Mouse (Mus musculus): ENCODE measurements at regions not wholly inside any gene's neighbourhood (a gene's known extent, or its start where the extent isn't known, plus 50 kb on each side); places are given as distances from the start of the nearest gene placed in this dataset.

- Histone ChIP-seq H3K9me3 (replicated peaks; ENCODE audit: control insufficient read depth, low read length) (no peaks in the 10 kb centered on the region), H3K4me3 (ENCODE audit: low read depth, low read length) (no peak overlapping the region), H3K27me3 (replicated peaks; ENCODE audit: control insufficient read depth, insufficient read depth, low read length) (no peaks in the 10 kb centered on the region), H3K9ac (ENCODE audit: low read length) (no peak overlapping the region), H3K27ac (ENCODE audit: low read depth, low read length) (no peak overlapping the region), H3K4me1 (ENCODE audit: control insufficient read depth, insufficient read depth, low read length) (no peaks in the 10 kb centered on the region), H3K36me3 (ENCODE audit: control insufficient read depth, insufficient read depth, low read length) (no peaks in the 10 kb centered on the region), H3K4me2 (ENCODE audit: low read length) (no peak overlapping the region)
- WGBS: 78% methylated on average over 2 of the region's 2 CpGs
- DNase-seq (ENCODE audit: low spot score) (no peak), ATAC-seq (no peak)
Observed at GRCm38 (mm10) chr4:89034822-89035221, 102.1 kb upstream of the Mtap start.

GRCm38 (mm10) chr4:89034299-89034698 lies 102.6 kb upstream of the Mtap start:
- Histone ChIP-seq H3K4me1 (ENCODE audit: control insufficient read depth, insufficient read depth, low read length) (no peaks in the 10 kb centered on the region), H3K27me3 (replicated peaks; ENCODE audit: control insufficient read depth, insufficient read depth, low read length) (no peaks in the 10 kb centered on the region), H3K4me2 (ENCODE audit: low read length) (no peak overlapping the region), H3K27ac (ENCODE audit: low read depth, low read length) (no peak overlapping the region), H3K4me3 (ENCODE audit: low read depth, low read length) (no peak overlapping the region), H3K9ac (ENCODE audit: low read length) (no peak overlapping the region), H3K36me3 (ENCODE audit: control insufficient read depth, insufficient read depth, low read length) (no peaks in the 10 kb centered on the region), H3K9me3 (replicated peaks; ENCODE audit: control insufficient read depth, low read length) (no peaks in the 10 kb centered on the region)
- no peak for DNase-seq (ENCODE audit: low spot score)
- 67% methylated on average over 3 of the region's 3 CpGs for WGBS
- ATAC-seq: no peak

DNA sequence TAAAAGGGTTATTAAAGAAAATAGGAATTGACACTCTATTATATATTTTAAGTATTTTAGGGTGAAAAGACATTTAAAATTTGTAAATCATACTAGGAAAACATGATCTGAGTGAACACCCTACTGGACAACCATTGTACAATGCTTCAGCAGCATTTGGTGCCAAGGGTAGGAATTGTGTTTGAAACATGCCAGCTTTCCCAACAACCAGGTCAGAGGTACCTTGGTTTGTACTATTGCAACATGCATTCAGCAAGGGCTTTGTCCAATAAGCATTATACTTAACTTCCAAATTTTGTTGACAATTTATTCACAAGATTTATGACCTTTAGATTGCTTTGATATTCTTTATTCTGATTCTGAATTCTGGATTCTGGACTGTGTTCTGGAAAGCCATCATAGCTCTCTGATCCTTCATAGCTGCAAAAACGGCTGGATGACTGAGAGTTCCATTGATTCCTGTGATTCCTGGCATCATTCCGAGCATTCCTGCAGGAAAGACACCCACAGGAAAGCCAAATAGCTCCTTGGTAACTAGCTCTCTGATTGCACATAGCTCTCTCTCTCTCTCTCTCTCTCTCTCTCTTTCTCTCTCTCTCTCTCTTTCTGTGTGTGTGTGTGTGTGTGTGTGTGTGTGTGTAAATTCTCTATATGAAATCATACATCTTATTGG lies 124.1 kb upstream of the Mtap start:
- Histone ChIP-seq H3K27ac (ENCODE audit: low read depth, low read length) (no peak overlapping the region), H3K9ac (ENCODE audit: low read length) (no peak overlapping the region), H3K4me1 (ENCODE audit: control insufficient read depth, insufficient read depth, low read length) (no peaks in the 10 kb centered on the region), H3K4me2 (ENCODE audit: low read length) (no peak overlapping the region), H3K9me3 (replicated peaks; ENCODE audit: control insufficient read depth, low read length) (no peaks in the 10 kb centered on the region), H3K4me3 (ENCODE audit: low read depth, low read length) (no peak overlapping the region), H3K27me3 (replicated peaks; ENCODE audit: control insufficient read depth, insufficient read depth, low read length) (no peaks in the 10 kb centered on the region), H3K36me3 (ENCODE audit: control insufficient read depth, insufficient read depth, low read length) (no peaks in the 10 kb centered on the region)
- 65% methylated on average over 2 of the region's 2 CpGs for WGBS
- ATAC-seq: no peak
- no peak for DNase-seq (ENCODE audit: low spot score)

DNA sequence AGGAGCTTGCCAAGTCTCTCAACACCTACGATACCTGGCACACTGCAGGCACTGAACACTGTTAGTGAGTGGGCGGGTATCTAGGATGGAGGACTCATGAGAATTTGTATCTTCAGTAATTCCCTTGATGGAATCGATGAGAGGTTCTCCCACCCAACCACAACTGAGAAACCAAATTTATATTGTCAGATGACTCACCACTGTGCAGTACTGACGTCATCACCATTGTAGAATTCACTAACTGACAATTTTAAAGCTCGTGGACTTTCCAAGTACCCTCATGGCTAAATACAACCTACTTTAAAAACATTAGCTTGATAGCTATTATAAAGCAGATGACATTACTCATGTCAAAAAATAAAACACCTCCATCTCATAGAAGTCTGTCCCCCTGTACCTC lies 128.4 kb upstream of the Mtap start:
- no peak overlapping the region for H3K4me2 ChIP-seq (ENCODE audit: low read length)
- no peak for DNase-seq (ENCODE audit: low spot score)
- no peaks in the 10 kb centered on the region for H3K4me1 ChIP-seq (ENCODE audit: control insufficient read depth, insufficient read depth, low read length)
- ATAC-seq: no peak
- H3K4me3 ChIP-seq (ENCODE audit: low read depth, low read length): no peak overlapping the region
- no peak overlapping the region for H3K9ac ChIP-seq (ENCODE audit: low read length)
- no peak overlapping the region for H3K27ac ChIP-seq (ENCODE audit: low read depth, low read length)
- no peaks in the 10 kb centered on the region for H3K36me3 ChIP-seq (ENCODE audit: control insufficient read depth, insufficient read depth, low read length)
- no peaks in the 10 kb centered on the region for H3K9me3 ChIP-seq (replicated peaks; ENCODE audit: control insufficient read depth, low read length)
- WGBS: 92% methylated on average over 5 of the region's 5 CpGs
- H3K27me3 ChIP-seq (replicated peaks; ENCODE audit: control insufficient read depth, insufficient read depth, low read length): no peaks in the 10 kb centered on the region

DNA sequence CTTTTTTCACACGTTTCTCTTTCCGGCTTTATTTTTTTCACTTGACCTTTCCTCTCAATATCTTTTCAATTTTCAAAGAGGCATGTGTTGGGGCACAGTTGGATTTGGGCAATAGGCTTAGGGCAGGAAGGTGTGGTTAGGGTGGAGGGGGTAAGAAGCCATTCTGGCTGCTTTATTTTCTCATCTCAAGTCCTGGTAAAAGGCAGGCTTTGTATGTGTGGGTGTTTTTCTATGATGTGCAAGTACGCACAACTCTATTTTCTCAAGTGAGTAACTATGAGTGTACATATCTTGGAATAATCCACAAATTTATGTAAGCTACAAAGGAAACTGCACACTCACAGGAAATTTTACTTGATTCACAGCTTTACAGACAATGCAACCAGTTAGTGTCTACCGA lies 121.5 kb upstream of the Ifne start:
- H3K27ac ChIP-seq (ENCODE audit: low read depth, low read length): no peak overlapping the region
- no peak overlapping the region for H3K4me3 ChIP-seq (ENCODE audit: low read depth, low read length)
- no peaks in the 10 kb centered on the region for H3K4me1 ChIP-seq (ENCODE audit: control insufficient read depth, insufficient read depth, low read length)
- WGBS: 91% methylated on average over 4 of the region's 4 CpGs
- no peak overlapping the region for H3K9ac ChIP-seq (ENCODE audit: low read length)
- H3K9me3 ChIP-seq (replicated peaks; ENCODE audit: control insufficient read depth, low read length): no peaks in the 10 kb centered on the region
- ATAC-seq (no peak), DNase-seq (ENCODE audit: low spot score) (no peak)
- H3K4me2 ChIP-seq (ENCODE audit: low read length): no peak overlapping the region
- no peaks in the 10 kb centered on the region for H3K27me3 ChIP-seq (replicated peaks; ENCODE audit: control insufficient read depth, insufficient read depth, low read length)
- no peaks in the 10 kb centered on the region for H3K36me3 ChIP-seq (ENCODE audit: control insufficient read depth, insufficient read depth, low read length)

- Histone ChIP-seq H3K4me1 (ENCODE audit: control insufficient read depth, insufficient read depth, low read length) (no peaks in the 10 kb centered on the region), H3K9ac (ENCODE audit: low read length) (no peak overlapping the region), H3K4me3 (ENCODE audit: low read depth, low read length) (no peak overlapping the region), H3K27ac (ENCODE audit: low read depth, low read length) (no peak overlapping the region), H3K27me3 (replicated peaks; ENCODE audit: control insufficient read depth, insufficient read depth, low read length) (no peaks in the 10 kb centered on the region), H3K36me3 (ENCODE audit: control insufficient read depth, insufficient read depth, low read length) (no peaks in the 10 kb centered on the region), H3K4me2 (ENCODE audit: low read length) (no peak overlapping the region), H3K9me3 (replicated peaks; ENCODE audit: control insufficient read depth, low read length) (no peaks in the 10 kb centered on the region)
- WGBS: 69% methylated on average over 4 of the region's 4 CpGs
- ATAC-seq: no peak
- no peak for DNase-seq (ENCODE audit: low spot score)
Observed at GRCm38 (mm10) chr4:89000855-89001254, 120.9 kb upstream of the Ifne start.

DNA sequence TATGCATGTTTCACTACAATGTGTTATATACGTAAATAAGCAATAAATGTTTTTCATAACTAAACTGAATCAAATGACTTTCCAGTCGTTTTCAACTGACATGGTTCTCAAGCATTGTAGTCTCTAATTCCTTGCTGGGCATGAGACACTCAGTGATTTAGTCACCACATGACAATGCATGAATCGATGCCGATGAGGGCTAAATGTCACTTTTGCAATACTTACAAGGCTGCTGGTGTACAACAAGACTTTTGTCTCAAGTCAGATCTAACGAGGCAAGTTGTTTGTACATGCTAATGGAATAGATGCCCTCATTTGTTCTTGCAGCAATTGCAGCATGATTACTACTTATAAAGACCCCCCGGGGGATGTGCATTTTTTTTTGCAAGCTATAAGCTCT lies 120.2 kb upstream of the Ifne start:
- 50% methylated on average over 6 of the region's 6 CpGs for WGBS

DNA sequence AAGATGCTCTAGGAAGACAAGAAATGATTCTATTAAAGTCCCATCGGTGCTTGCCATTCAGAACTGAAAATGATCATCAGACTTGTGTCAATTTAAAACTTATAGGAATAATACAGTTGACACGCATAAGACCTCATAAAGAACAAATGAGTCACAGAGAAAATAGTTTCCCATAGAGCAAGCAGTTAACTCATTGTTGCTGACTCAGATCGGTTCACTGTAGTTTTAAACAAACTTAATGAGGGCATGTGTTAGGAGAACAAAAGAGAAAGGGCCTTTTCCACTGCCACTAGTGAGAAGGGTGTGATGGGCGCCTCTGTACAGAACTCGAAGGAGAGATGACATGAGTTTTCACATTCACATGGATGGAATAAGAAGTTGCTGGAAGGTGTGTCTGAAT lies 118.3 kb upstream of the Ifne start:
- no peak for DNase-seq (ENCODE audit: low spot score)
- H3K9ac ChIP-seq (ENCODE audit: low read length): no peak overlapping the region

More for the DNA sequence above, 120.2 kb upstream of the Ifne start:
- no peak overlapping the region for H3K4me3 ChIP-seq (ENCODE audit: low read depth, low read length)
- no peaks in the 10 kb centered on the region for H3K4me1 ChIP-seq (ENCODE audit: control insufficient read depth, insufficient read depth, low read length)
- DNase-seq (ENCODE audit: low spot score): no peak
- no peak overlapping the region for H3K4me2 ChIP-seq (ENCODE audit: low read length)
- H3K36me3 ChIP-seq (ENCODE audit: control insufficient read depth, insufficient read depth, low read length): no peaks in the 10 kb centered on the region
- H3K27me3 ChIP-seq (replicated peaks; ENCODE audit: control insufficient read depth, insufficient read depth, low read length): no peaks in the 10 kb centered on the region
- no peak for ATAC-seq
- no peak overlapping the region for H3K27ac ChIP-seq (ENCODE audit: low read depth, low read length)
- H3K9ac ChIP-seq (ENCODE audit: low read length): no peak overlapping the region
- no peaks in the 10 kb centered on the region for H3K9me3 ChIP-seq (replicated peaks; ENCODE audit: control insufficient read depth, low read length)

GRCm38 (mm10) chr4:88995129-88995919 lies 115.3 kb upstream of the Ifne start:
- Histone ChIP-seq H3K4me2 (ENCODE audit: low read length) (no peak overlapping the region), H3K36me3 (ENCODE audit: control insufficient read depth, insufficient read depth, low read length) (no peaks in the 10 kb centered on the region), H3K4me1 (ENCODE audit: control insufficient read depth, insufficient read depth, low read length) (no peaks in the 10 kb centered on the region), H3K27ac (ENCODE audit: low read depth, low read length) (no peak overlapping the region), H3K9ac (ENCODE audit: low read length) (no peak overlapping the region), H3K4me3 (ENCODE audit: low read depth, low read length) (no peak overlapping the region), H3K27me3 (replicated peaks; ENCODE audit: control insufficient read depth, insufficient read depth, low read length) (no peaks in the 10 kb centered on the region), H3K9me3 (replicated peaks; ENCODE audit: control insufficient read depth, low read length) (no peaks in the 10 kb centered on the region)
- 86% methylated on average over 5 of the region's 5 CpGs for WGBS
- no peak for ATAC-seq
- no peak for DNase-seq (ENCODE audit: low spot score)

More for the DNA sequence above, 118.3 kb upstream of the Ifne start:
- no peak overlapping the region for H3K4me2 ChIP-seq (ENCODE audit: low read length)
- H3K27ac ChIP-seq (ENCODE audit: low read depth, low read length): no peak overlapping the region
- H3K4me1 ChIP-seq (ENCODE audit: control insufficient read depth, insufficient read depth, low read length): no peaks in the 10 kb centered on the region
- WGBS: 63% methylated on average over 5 of the region's 5 CpGs
- no peak overlapping the region for H3K4me3 ChIP-seq (ENCODE audit: low read depth, low read length)
- no peaks in the 10 kb centered on the region for H3K9me3 ChIP-seq (replicated peaks; ENCODE audit: control insufficient read depth, low read length)
- no peak for ATAC-seq
- H3K36me3 ChIP-seq (ENCODE audit: control insufficient read depth, insufficient read depth, low read length): no peaks in the 10 kb centered on the region
- no peaks in the 10 kb centered on the region for H3K27me3 ChIP-seq (replicated peaks; ENCODE audit: control insufficient read depth, insufficient read depth, low read length)
